Mouse (Mus musculus) E14TG2a.4 (cell line): ENCODE results near the gene Slc5a3.

Source experiments
- CTCF ChIP-seq: conservative IDR thresholded peaks from 2 replicates; pipeline ENCODE4 v1.5.1; 2014; ENCODE audit warnings: low read length
- NANOG ChIP-seq: IDR thresholded peaks from 2 replicates; pipeline ENCODE4 v1.6.1; 2014; ENCODE audit warnings: borderline replicate concordance, low read length, mixed read lengths

GRCm38 (mm10) chr16:92114706-92115241 is 56.7 kb downstream of the Slc5a3 start:
- TF ChIP-seq CTCF, result no peak
- TF ChIP-seq NANOG, result no peak
